Mouse (Mus musculus) urinary bladder, postnatal 4 days (tissue): ENCODE results near the gene 1110057P08Rik.
"Not testable (repeated sequence)": the region's sequence is repeated elsewhere in the genome, so short reads cannot be mapped to it uniquely, and the experiment has no call there.

Source experiments
- DNase-seq, 2 experiments: peaks; one replicate each; pipeline ENCODE4 v3.0.0; 2021 to 2022; ENCODE audit warnings: low spot score in 2 of 2

The 1110057P08Rik gene

DNA sequence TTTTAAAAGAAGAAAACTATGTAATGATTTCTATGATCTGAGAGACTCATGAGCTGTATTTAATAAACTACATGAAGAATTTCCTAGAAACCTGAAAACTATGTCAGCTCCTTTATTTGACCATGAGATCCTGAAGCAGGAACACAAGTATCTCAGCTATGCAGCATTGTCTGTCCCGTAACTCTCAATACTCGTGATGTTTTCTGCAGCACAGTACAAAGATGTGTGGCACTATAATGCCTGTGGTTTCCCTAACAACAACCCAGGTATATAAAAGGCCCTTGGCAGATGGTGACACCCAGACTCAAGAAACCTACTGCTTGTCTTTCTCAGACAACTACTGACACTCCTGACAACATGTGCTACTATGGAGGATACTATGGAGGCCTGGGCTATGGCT, at the start of gene 1110057P08Rik:
1110057P08Rik (plus strand) TSS at position 301 of the 400 bp plus-strand sequence.
- no peak for DNase-seq

GRCm38 (mm10) chr16:89140551-89140950, 34.0 kb upstream of the 1110057P08Rik start, which contains the start of gene Gm6358:
Gm6358 (plus strand) TSS chr16:89140851.
- no peak for DNase-seq

DNA sequence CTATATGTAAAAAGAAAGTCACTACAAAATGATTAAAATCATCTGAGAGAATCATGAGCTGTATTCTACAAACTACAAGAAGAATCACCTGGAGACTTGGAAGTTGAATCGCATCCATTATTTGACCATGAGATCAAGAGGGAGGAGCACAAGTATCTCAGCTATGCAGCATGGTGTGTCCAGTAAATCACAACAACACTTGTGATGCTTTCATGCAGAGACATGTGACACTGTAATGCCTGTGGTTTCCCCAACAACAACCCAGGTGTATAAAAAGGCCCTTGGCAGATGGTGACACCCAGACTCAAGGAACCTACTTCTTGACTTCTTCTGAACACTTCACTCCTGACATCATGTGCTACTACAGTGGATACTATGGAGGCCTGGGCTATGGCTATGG, 23.7 kb upstream of the 1110057P08Rik start, which contains the start of gene Gm10061:
Gm10061 (plus strand) TSS at position 301 of the 400 bp plus-strand sequence.
- no peak for DNase-seq

DNA sequence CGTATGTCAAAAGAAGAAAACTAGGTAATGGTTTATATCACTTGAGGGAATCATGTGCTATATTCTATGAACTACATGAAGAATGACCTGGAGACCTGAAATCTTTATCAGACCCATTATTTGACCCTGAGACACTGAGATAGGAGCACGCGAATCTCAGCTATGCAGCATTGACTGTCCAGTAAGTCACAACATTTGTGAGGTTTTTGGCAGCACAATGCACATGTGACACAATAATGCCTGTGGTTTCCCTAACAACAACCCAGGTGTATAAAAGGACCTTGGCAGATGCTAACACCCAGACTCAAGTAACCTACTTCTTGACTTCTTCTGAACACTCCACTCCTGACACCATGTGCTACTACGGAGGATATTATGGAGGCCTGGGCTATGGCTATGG, 16.9 kb upstream of the 1110057P08Rik start, which contains the start of gene Gm9789:
Gm9789 (plus strand) TSS at position 301 of the 400 bp plus-strand sequence.
- DNase-seq: no peak

- DNase-seq: not testable (repeated sequence)
Observed at GRCm38 (mm10) chr16:89169190-89169589, 5.3 kb upstream of the 1110057P08Rik start, which contains the start of gene Gm7735. Gm7735 (plus strand) TSS chr16:89169490.

GRCm38 (mm10) chr16:89188621-89189020, 14.1 kb downstream of the 1110057P08Rik start:
- DNase-seq: no peak

GRCm38 (mm10) chr16:89205561-89205960, 31.0 kb downstream of the 1110057P08Rik start, which contains the start of gene Krtap20-2:
Krtap20-2 (plus strand) TSS chr16:89205861.
- DNase-seq: no peak
